8 mouse cellular contexts compared by ENCODE assay signal in the genomic region with DNA sequence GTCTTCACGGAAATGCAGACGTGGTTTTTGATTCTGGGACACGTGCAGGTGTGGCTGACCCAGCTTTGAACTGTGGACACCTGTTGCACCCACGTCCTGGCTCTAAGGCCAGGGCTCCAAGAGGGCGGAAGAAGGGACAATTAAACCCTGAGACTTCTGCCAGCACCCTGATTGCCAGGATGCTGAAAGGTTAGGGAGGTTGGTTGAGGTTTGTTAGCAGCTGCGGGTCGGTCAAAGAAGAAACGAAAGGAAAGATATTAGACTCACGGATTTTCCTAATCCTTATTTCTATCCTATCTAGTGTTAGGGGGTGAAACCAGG. TPM values are rescaled to one million over a fixed set of nuclear protein-coding genes. Genes with fewer than 3 reads are reported as not detected.
DNase-seq lines count a peak whose midpoint lies in the region; ATAC-seq and TF ChIP-seq lines count a peak whose summit lies in the region.

No protein-coding gene starts in this region.

- WGBS in kidney, embryonic 16.5 days = 29% methylated on average over 9 of the region's 9 CpGs
- WGBS in embryonic facial prominence, embryonic 11.5 days = 26% methylated on average over 9 of the region's 9 CpGs
- 34% methylated on average over 9 of the region's 9 CpGs for WGBS in intestine, postnatal 0 days
- 33% methylated on average over 9 of the region's 9 CpGs for WGBS in neural tube, embryonic 13.5 days

- no peak for DNase-seq in kidney, adult 18-20 months
- no peak for DNase-seq in embryonic facial prominence, embryonic 11.5 days (ENCODE audit: low spot score)
- DNase-seq in adrenal gland, adult 18-20 months (ENCODE audit: low spot score in 2 of 2) = no peak
- no peak for DNase-seq in retina, postnatal 1 day
- DNase-seq in urinary bladder, adult 2 months (ENCODE audit: low spot score) = no peak

- no peak overlapping the region for H3K27ac ChIP-seq in kidney, embryonic 16.5 days (ENCODE audit: low read length)
- H3K27ac ChIP-seq in embryonic facial prominence, embryonic 11.5 days (replicated peaks; ENCODE audit: low read depth, low read length) = no peak overlapping the region
- H3K27ac ChIP-seq in intestine, postnatal 0 days (ENCODE audit: low read depth, low read length) = no peak overlapping the region
- H3K27ac ChIP-seq in neural tube, embryonic 13.5 days (replicated peaks) = no peak overlapping the region

- H3K9me3 ChIP-seq in kidney, embryonic 16.5 days (ENCODE audit: low read length) = no peaks in the 10 kb centered on the region
- no peaks in the 10 kb centered on the region for H3K9me3 ChIP-seq in embryonic facial prominence, embryonic 11.5 days (replicated peaks; ENCODE audit: control insufficient read depth, low read length)
- H3K9me3 ChIP-seq in intestine, postnatal 0 days (ENCODE audit: control insufficient read depth) = no peaks in the 10 kb centered on the region
- no peaks in the 10 kb centered on the region for H3K9me3 ChIP-seq in neural tube, embryonic 13.5 days

- no peaks in the 10 kb centered on the region for H3K36me3 ChIP-seq in kidney, embryonic 16.5 days (ENCODE audit: insufficient read depth, low read length)
- no peaks in the 10 kb centered on the region for H3K36me3 ChIP-seq in embryonic facial prominence, embryonic 11.5 days (replicated peaks; ENCODE audit: control insufficient read depth, insufficient read depth, low read depth, low read length)
- no peaks in the 10 kb centered on the region for H3K36me3 ChIP-seq in intestine, postnatal 0 days (ENCODE audit: control insufficient read depth, insufficient read depth)
- H3K36me3 ChIP-seq in neural tube, embryonic 13.5 days = no peaks in the 10 kb centered on the region

- no peak overlapping the region for H3K9ac ChIP-seq in kidney, embryonic 16.5 days (replicated peaks; ENCODE audit: low read length)
- peak overlapping the region; percentile 57; the same call in 1 of the 2 replicates for H3K9ac ChIP-seq in embryonic facial prominence, embryonic 11.5 days (replicated peaks; ENCODE audit: low read length)
- H3K9ac ChIP-seq in intestine, postnatal 0 days (ENCODE audit: low read depth, low read length) = no peak overlapping the region
- H3K9ac ChIP-seq in neural tube, embryonic 13.5 days = peak overlapping the region; percentile 60; the same call in 1 of the 2 replicates

- TF ChIP-seq CTCF in intestine, postnatal 0 days (IDR thresholded peaks at IDR 0.05; ENCODE audit: low read depth) = no peak

- peak overlapping the region; percentile 43 for H3K4me3 ChIP-seq in kidney, embryonic 16.5 days (ENCODE audit: low read length)
- H3K4me3 ChIP-seq in embryonic facial prominence, embryonic 11.5 days (ENCODE audit: low read depth, low read length) = peak overlapping the region; percentile 37; the same call in 1 of the 2 replicates
- peak overlapping the region; percentile 47 for H3K4me3 ChIP-seq in intestine, postnatal 0 days (ENCODE audit: low read depth, low read length)
- peak overlapping the region; percentile 37 for H3K4me3 ChIP-seq in neural tube, embryonic 13.5 days

- H3K27me3 ChIP-seq in kidney, embryonic 16.5 days (ENCODE audit: insufficient read depth, low read length) = peaks cover 37% of the 10 kb centered on the region
- peaks cover 21% of the 10 kb centered on the region for H3K27me3 ChIP-seq in embryonic facial prominence, embryonic 11.5 days (ENCODE audit: control insufficient read depth, insufficient read depth, low read length)
- H3K27me3 ChIP-seq in intestine, postnatal 0 days (replicated peaks; ENCODE audit: control insufficient read depth, insufficient read depth, low read length) = peaks cover 16% of the 10 kb centered on the region
- H3K27me3 ChIP-seq in neural tube, embryonic 13.5 days = peaks cover 64% of the 10 kb centered on the region

- peak overlapping the region; percentile 68 for H3K4me2 ChIP-seq in kidney, embryonic 16.5 days (replicated peaks; ENCODE audit: low read depth, low read length)
- H3K4me2 ChIP-seq in embryonic facial prominence, embryonic 11.5 days (ENCODE audit: low read depth, low read length) = peak overlapping the region; percentile 66; the same call in 1 of the 2 replicates
- H3K4me2 ChIP-seq in intestine, postnatal 0 days (replicated peaks; ENCODE audit: low read depth) = peak overlapping the region; percentile 95
- H3K4me2 ChIP-seq in neural tube, embryonic 13.5 days = peak overlapping the region; percentile 67

- peaks cover 14% of the 10 kb centered on the region for H3K4me1 ChIP-seq in kidney, embryonic 16.5 days (ENCODE audit: insufficient read depth, low read length)
- H3K4me1 ChIP-seq in embryonic facial prominence, embryonic 11.5 days (ENCODE audit: control insufficient read depth, insufficient read depth, low read length) = no peaks in the 10 kb centered on the region
- no peaks in the 10 kb centered on the region for H3K4me1 ChIP-seq in intestine, postnatal 0 days (replicated peaks; ENCODE audit: control insufficient read depth, insufficient read depth, low read length)
- peaks cover 19% of the 10 kb centered on the region for H3K4me1 ChIP-seq in neural tube, embryonic 13.5 days (replicated peaks)

- ATAC-seq in kidney, embryonic 16.5 days (ENCODE audit: low FRiP score, low TSS enrichment) = no peak
- no peak for ATAC-seq in embryonic facial prominence, embryonic 11.5 days (replicated peaks; ENCODE audit: insufficient number of reproducible peaks, low FRiP score, low TSS enrichment, low read depth)
- ATAC-seq in intestine, postnatal 0 days = no peak
- no peak for ATAC-seq in neural tube, embryonic 13.5 days (ENCODE audit: low read depth)

RNA-seq across cellular contexts. Expression of a gene that starts 2.0 kb away (rescaled TPM):
- 0.66 and 1.2 TPM in 2 replicates for polyA plus RNA-seq in kidney, embryonic 16.5 days (2015; fragmentation: Nextera tagmentation; extraction: Ambion mirVana)
- 0.32 and 0.48 TPM in 2 replicates for polyA plus RNA-seq in embryonic facial prominence, embryonic 11.5 days (2014; fragmentation: Nextera tagmentation; extraction: Ambion mirVana)
- polyA plus RNA-seq in intestine, postnatal 0 days (2015; fragmentation: Nextera tagmentation; extraction: Ambion mirVana) = 1.7 and 2.4 TPM in 2 replicates
- polyA plus RNA-seq in neural tube, embryonic 13.5 days (2015; fragmentation: Nextera tagmentation; extraction: Ambion mirVana) = 0.22 and 0.58 TPM in 2 replicates
- total RNA-seq in adrenal gland, adult 18-20 months (2021) = 1 to 10 TPM; 2.0 to 6.5 TPM
- polyA plus RNA-seq in urinary bladder, adult 2 months (2012; rRNA removed) = 2.6 and 3.5 TPM in 2 replicates

RNA-seq across cellular contexts. Expression of a gene that starts 5.5 kb away (rescaled TPM):
- polyA plus RNA-seq in kidney, embryonic 16.5 days (2015; fragmentation: Nextera tagmentation; extraction: Ambion mirVana) = 0.15 and 0.28 TPM in 2 replicates
- not detected in 2 replicates for polyA plus RNA-seq in embryonic facial prominence, embryonic 11.5 days (2014; fragmentation: Nextera tagmentation; extraction: Ambion mirVana)
- polyA plus RNA-seq in intestine, postnatal 0 days (2015; fragmentation: Nextera tagmentation; extraction: Ambion mirVana) = 0.17 and 0.27 TPM in 2 replicates
- 0.13 TPM in 1 of 2 replicates, not detected in the other for polyA plus RNA-seq in neural tube, embryonic 13.5 days (2015; fragmentation: Nextera tagmentation; extraction: Ambion mirVana)
- total RNA-seq in adrenal gland, adult 18-20 months (2021) = under 1 TPM; 0.36 to 0.83 TPM
- 0.55 and 0.83 TPM in 2 replicates for polyA plus RNA-seq in urinary bladder, adult 2 months (2012; rRNA removed)

RNA-seq across cellular contexts. Expression of a gene that starts 8.0 kb away (rescaled TPM):
- 10.7 and 12.8 TPM in 2 replicates for polyA plus RNA-seq in kidney, embryonic 16.5 days (2015; fragmentation: Nextera tagmentation; extraction: Ambion mirVana)
- polyA plus RNA-seq in embryonic facial prominence, embryonic 11.5 days (2014; fragmentation: Nextera tagmentation; extraction: Ambion mirVana) = 3.8 and 6.1 TPM in 2 replicates
- 11.3 and 12.9 TPM in 2 replicates for polyA plus RNA-seq in intestine, postnatal 0 days (2015; fragmentation: Nextera tagmentation; extraction: Ambion mirVana)
- 7.8 and 8.9 TPM in 2 replicates for polyA plus RNA-seq in neural tube, embryonic 13.5 days (2015; fragmentation: Nextera tagmentation; extraction: Ambion mirVana)
- 1 to 10 TPM; 3.5 to 4.1 TPM for total RNA-seq in adrenal gland, adult 18-20 months (2021)
- polyA plus RNA-seq in urinary bladder, adult 2 months (2012; rRNA removed) = 20.4 and 23.0 TPM in 2 replicates

RNA-seq across cellular contexts. Expression of a gene that starts 8.9 kb away (rescaled TPM):
- polyA plus RNA-seq in kidney, embryonic 16.5 days (2015; fragmentation: Nextera tagmentation; extraction: Ambion mirVana) = 0.13 TPM in 1 of 2 replicates, not detected in the other
- polyA plus RNA-seq in embryonic facial prominence, embryonic 11.5 days (2014; fragmentation: Nextera tagmentation; extraction: Ambion mirVana) = not detected in 2 replicates
- 0.10 and 0.42 TPM in 2 replicates for polyA plus RNA-seq in intestine, postnatal 0 days (2015; fragmentation: Nextera tagmentation; extraction: Ambion mirVana)
- 0.42 TPM in 1 of 2 replicates, not detected in the other for polyA plus RNA-seq in neural tube, embryonic 13.5 days (2015; fragmentation: Nextera tagmentation; extraction: Ambion mirVana)
- total RNA-seq in adrenal gland, adult 18-20 months (2021) = not detected
- 0.29 and 0.43 TPM in 2 replicates for polyA plus RNA-seq in urinary bladder, adult 2 months (2012; rRNA removed)

RNA-seq across cellular contexts. Expression of a gene that starts 20.4 kb away (rescaled TPM):
- 8.3 and 9.2 TPM in 2 replicates for polyA plus RNA-seq in kidney, embryonic 16.5 days (2015; fragmentation: Nextera tagmentation; extraction: Ambion mirVana)
- polyA plus RNA-seq in embryonic facial prominence, embryonic 11.5 days (2014; fragmentation: Nextera tagmentation; extraction: Ambion mirVana) = 6.1 and 7.9 TPM in 2 replicates
- 23.1 and 25.4 TPM in 2 replicates for polyA plus RNA-seq in intestine, postnatal 0 days (2015; fragmentation: Nextera tagmentation; extraction: Ambion mirVana)
- 11.4 and 12.7 TPM in 2 replicates for polyA plus RNA-seq in neural tube, embryonic 13.5 days (2015; fragmentation: Nextera tagmentation; extraction: Ambion mirVana)
- total RNA-seq in adrenal gland, adult 18-20 months (2021) = 10 to 100 TPM in 1 of 2 experiments, 1 to 10 TPM in 1; 6.1 to 11.2 TPM
- 11.2 and 13.3 TPM in 2 replicates for polyA plus RNA-seq in urinary bladder, adult 2 months (2012; rRNA removed)

Comparison
In these comparisons a context has a peak if more than half of its experiments do, and no peak if none do; other contexts are left out.
1. H3K9ac ChIP-seq: peak in embryonic facial prominence, embryonic 11.5 days (single experiment) and neural tube, embryonic 13.5 days (single experiment); none in kidney, embryonic 16.5 days (single experiment) and intestine, postnatal 0 days (single experiment).
2. Peak in every context shown above with its lines, with median percentiles within 50 percentile points of each other: H3K4me2 ChIP-seq and H3K4me3 ChIP-seq.